Mouse (Mus musculus): ENCODE results near the gene Gm10226. TPM values are rescaled to one million over a fixed set of nuclear protein-coding genes. Genes with fewer than 3 reads are reported as not detected.

The Gm10226 gene
- 5.0 TPM for polyA plus RNA-seq (2015; fragmentation: Illumina TruSeq; extraction: RNeasy Lipid Tissue Mini Kit (QIAGEN cat#74804); ENCODE audit: low read depth, low replicate concordance)

GRCm38 (mm10) chr17:21691560-21691959, at the start of gene Gm10226:
Gene Gm10226 (plus strand): TSS chr17:21691860.

GRCm38 (mm10) chr17:21650364-21650907, 41.2 kb upstream of the Gm10226 start, which contains the start of gene Zfp983:
Gene Zfp983 (plus strand): TSS chr17:21650624.

GRCm38 (mm10) chr17:21707343-21707996, 15.8 kb downstream of the Gm10226 start, which contains the start of gene Zfp760:
Gene Zfp760 (plus strand): TSS chr17:21707741.

GRCm38 (mm10) chr17:21730495-21730894, 38.8 kb downstream of the Gm10226 start, which contains the start of gene Zfp229:
Gene Zfp229 (plus strand): TSS chr17:21730795.

Other genes starting within 250 kb of the Gm10226 start
- gene Zfp51, start 241.5 kb upstream of the Gm10226 start, polyA plus RNA-seq (2015; fragmentation: Illumina TruSeq; extraction: RNeasy Lipid Tissue Mini Kit (QIAGEN cat#74804); ENCODE audit: low read depth, low replicate concordance) = 5.8 TPM
- 5.0 TPM for gene Zfp53, start 202.9 kb upstream of the Gm10226 start, polyA plus RNA-seq (2015; fragmentation: Illumina TruSeq; extraction: RNeasy Lipid Tissue Mini Kit (QIAGEN cat#74804); ENCODE audit: low read depth, low replicate concordance)
- gene Zfp52, start 156.3 kb upstream of the Gm10226 start, polyA plus RNA-seq (2015; fragmentation: Illumina TruSeq; extraction: RNeasy Lipid Tissue Mini Kit (QIAGEN cat#74804); ENCODE audit: low read depth, low replicate concordance) = 5.1 TPM
- gene Zfp948, start 124.9 kb upstream of the Gm10226 start, polyA plus RNA-seq (2015; fragmentation: Illumina TruSeq; extraction: RNeasy Lipid Tissue Mini Kit (QIAGEN cat#74804); ENCODE audit: low read depth, low replicate concordance) = 14.0 TPM
- 18.1 TPM for gene Zfp983, start 41.2 kb upstream of the Gm10226 start, polyA plus RNA-seq (2015; fragmentation: Illumina TruSeq; extraction: RNeasy Lipid Tissue Mini Kit (QIAGEN cat#74804); ENCODE audit: low read depth, low replicate concordance)
- gene Zfp760, start 15.9 kb downstream of the Gm10226 start, polyA plus RNA-seq (2015; fragmentation: Illumina TruSeq; extraction: RNeasy Lipid Tissue Mini Kit (QIAGEN cat#74804); ENCODE audit: low read depth, low replicate concordance) = 8.5 TPM
- gene Zfp229, start 38.9 kb downstream of the Gm10226 start, polyA plus RNA-seq (2015; fragmentation: Illumina TruSeq; extraction: RNeasy Lipid Tissue Mini Kit (QIAGEN cat#74804); ENCODE audit: low read depth, low replicate concordance) = 2.7 TPM
- 0.57 TPM for gene Zfp820, start 153.9 kb downstream of the Gm10226 start, polyA plus RNA-seq (2015; fragmentation: Illumina TruSeq; extraction: RNeasy Lipid Tissue Mini Kit (QIAGEN cat#74804); ENCODE audit: low read depth, low replicate concordance)
- gene Zfp995, start 218.1 kb downstream of the Gm10226 start, polyA plus RNA-seq (2015; fragmentation: Illumina TruSeq; extraction: RNeasy Lipid Tissue Mini Kit (QIAGEN cat#74804); ENCODE audit: low read depth, low replicate concordance) = 6.5 TPM